Mouse (Mus musculus): ENCODE results near the gene Cfhr2. TPM values are rescaled to one million over a fixed set of nuclear protein-coding genes. Genes with fewer than 3 reads are reported as not detected.
"Not testable (repeated sequence)": the region's sequence is repeated elsewhere in the genome, so short reads cannot be mapped to it uniquely, and the experiment has no call there.

Gene Cfhr2
- polyA plus RNA-seq (2015; fragmentation: Nextera tagmentation; extraction: Ambion mirVana), result 0.61 and 0.80 TPM in 2 replicates

GRCm38 (mm10) chr1:139858548-139858947, at the start of gene Cfhr2:
Gene Cfhr2, minus strand, starts transcription at chr1:139858702.
- H3K27me3 ChIP-seq (replicated peaks; ENCODE audit: control insufficient read depth, insufficient read depth, low read length), result no peaks in the 10 kb centered on the region
- ATAC-seq, result no peak
- H3K36me3 ChIP-seq (ENCODE audit: control insufficient read depth, insufficient read depth), result no peaks in the 10 kb centered on the region
- 62% methylated on average over 1 of the region's 1 CpGs for WGBS
- H3K9ac ChIP-seq (ENCODE audit: low read depth, low read length), result no peak within 1 kb of the TSS
- H3K27ac ChIP-seq (ENCODE audit: low read depth, low read length), result no peak within 1 kb of the TSS
- no peaks in the 10 kb centered on the region for H3K4me1 ChIP-seq (replicated peaks; ENCODE audit: control insufficient read depth, insufficient read depth, low read length)
- TF ChIP-seq CTCF (IDR thresholded peaks at IDR 0.05; ENCODE audit: low read depth), result no peak
- H3K4me2 ChIP-seq (replicated peaks; ENCODE audit: low read depth), result no peak within 1 kb of the TSS
- H3K9me3 ChIP-seq (ENCODE audit: control insufficient read depth), result no peaks in the 10 kb centered on the region
- H3K4me3 ChIP-seq (ENCODE audit: low read depth, low read length), result no peak within 1 kb of the TSS

GRCm38 (mm10) chr1:139863751-139864150, 5.2 kb upstream of the Cfhr2 start:
- no peaks in the 10 kb centered on the region for H3K36me3 ChIP-seq (ENCODE audit: control insufficient read depth, insufficient read depth)
- H3K4me2 ChIP-seq (replicated peaks; ENCODE audit: low read depth), result no peak overlapping the region
- no peak for ATAC-seq
- no peaks in the 10 kb centered on the region for H3K9me3 ChIP-seq (ENCODE audit: control insufficient read depth)
- no peak overlapping the region for H3K27ac ChIP-seq (ENCODE audit: low read depth, low read length)
- no peak overlapping the region for H3K9ac ChIP-seq (ENCODE audit: low read depth, low read length)
- no peaks in the 10 kb centered on the region for H3K27me3 ChIP-seq (replicated peaks; ENCODE audit: control insufficient read depth, insufficient read depth, low read length)
- no peak overlapping the region for H3K4me3 ChIP-seq (ENCODE audit: low read depth, low read length)
- TF ChIP-seq CTCF (IDR thresholded peaks at IDR 0.05; ENCODE audit: low read depth), result no peak
- no peaks in the 10 kb centered on the region for H3K4me1 ChIP-seq (replicated peaks; ENCODE audit: control insufficient read depth, insufficient read depth, low read length)

GRCm38 (mm10) chr1:139860176-139860575, 1.7 kb upstream of the Cfhr2 start:
- no peak for ATAC-seq
- no peak overlapping the region for H3K4me2 ChIP-seq (replicated peaks; ENCODE audit: low read depth)
- H3K27ac ChIP-seq (ENCODE audit: low read depth, low read length), result no peak overlapping the region
- no peak overlapping the region for H3K9ac ChIP-seq (ENCODE audit: low read depth, low read length)
- H3K4me1 ChIP-seq (replicated peaks; ENCODE audit: control insufficient read depth, insufficient read depth, low read length), result no peaks in the 10 kb centered on the region
- no peak overlapping the region for H3K4me3 ChIP-seq (ENCODE audit: low read depth, low read length)
- H3K9me3 ChIP-seq (ENCODE audit: control insufficient read depth), result no peaks in the 10 kb centered on the region
- no peaks in the 10 kb centered on the region for H3K36me3 ChIP-seq (ENCODE audit: control insufficient read depth, insufficient read depth)
- TF ChIP-seq CTCF (IDR thresholded peaks at IDR 0.05; ENCODE audit: low read depth), result no peak
- no peaks in the 10 kb centered on the region for H3K27me3 ChIP-seq (replicated peaks; ENCODE audit: control insufficient read depth, insufficient read depth, low read length)

GRCm38 (mm10) chr1:139839699-139840098, 18.8 kb downstream of the Cfhr2 start:
- Histone ChIP-seq H3K4me1 (replicated peaks; ENCODE audit: control insufficient read depth, insufficient read depth, low read length) (no peaks in the 10 kb centered on the region), H3K27me3 (replicated peaks; ENCODE audit: control insufficient read depth, insufficient read depth, low read length) (no peaks in the 10 kb centered on the region), H3K4me2 (replicated peaks; ENCODE audit: low read depth) (no peak overlapping the region), H3K27ac (ENCODE audit: low read depth, low read length) (no peak overlapping the region), H3K36me3 (ENCODE audit: control insufficient read depth, insufficient read depth) (no peaks in the 10 kb centered on the region), H3K4me3 (ENCODE audit: low read depth, low read length) (no peak overlapping the region), H3K9me3 (ENCODE audit: control insufficient read depth) (no peaks in the 10 kb centered on the region), H3K9ac (ENCODE audit: low read depth, low read length) (no peak overlapping the region)
- 71% methylated on average over 7 of the region's 7 CpGs for WGBS
- TF ChIP-seq CTCF (IDR thresholded peaks at IDR 0.05; ENCODE audit: low read depth), result no peak
- no peak for ATAC-seq

- WGBS, result 93% methylated on average over 2 of the region's 2 CpGs
- no peak overlapping the region for H3K4me3 ChIP-seq (ENCODE audit: low read depth, low read length)
- no peak for ATAC-seq
- no peaks in the 10 kb centered on the region for H3K9me3 ChIP-seq (ENCODE audit: control insufficient read depth)
- TF ChIP-seq CTCF (IDR thresholded peaks at IDR 0.05; ENCODE audit: low read depth), result no peak
- no peak overlapping the region for H3K9ac ChIP-seq (ENCODE audit: low read depth, low read length)
- H3K4me1 ChIP-seq (replicated peaks; ENCODE audit: control insufficient read depth, insufficient read depth, low read length), result no peaks in the 10 kb centered on the region
- no peaks in the 10 kb centered on the region for H3K27me3 ChIP-seq (replicated peaks; ENCODE audit: control insufficient read depth, insufficient read depth, low read length)
- H3K27ac ChIP-seq (ENCODE audit: low read depth, low read length), result no peak overlapping the region
- H3K4me2 ChIP-seq (replicated peaks; ENCODE audit: low read depth), result no peak overlapping the region
- no peaks in the 10 kb centered on the region for H3K36me3 ChIP-seq (ENCODE audit: control insufficient read depth, insufficient read depth)
These were observed 19.2 kb downstream of the Cfhr2 start for GRCm38 (mm10) chr1:139839290-139839689.

GRCm38 (mm10) chr1:139808594-139808993, 49.9 kb downstream of the Cfhr2 start:
- TF ChIP-seq CTCF (IDR thresholded peaks at IDR 0.05; ENCODE audit: low read depth), result no peak
- no peak overlapping the region for H3K27ac ChIP-seq (ENCODE audit: low read depth, low read length)
- H3K9ac ChIP-seq (ENCODE audit: low read depth, low read length), result no peak overlapping the region
- no peaks in the 10 kb centered on the region for H3K9me3 ChIP-seq (ENCODE audit: control insufficient read depth)
- H3K4me2 ChIP-seq (replicated peaks; ENCODE audit: low read depth), result no peak overlapping the region
- no peaks in the 10 kb centered on the region for H3K27me3 ChIP-seq (replicated peaks; ENCODE audit: control insufficient read depth, insufficient read depth, low read length)
- H3K4me1 ChIP-seq (replicated peaks; ENCODE audit: control insufficient read depth, insufficient read depth, low read length), result no peaks in the 10 kb centered on the region
- ATAC-seq, result no peak
- no peak overlapping the region for H3K4me3 ChIP-seq (ENCODE audit: low read depth, low read length)
- no peaks in the 10 kb centered on the region for H3K36me3 ChIP-seq (ENCODE audit: control insufficient read depth, insufficient read depth)

- no peak within 1 kb of the TSS for H3K9ac ChIP-seq (ENCODE audit: low read depth, low read length)
- WGBS, result 93% methylated on average over 1 of the region's 1 CpGs
- no peaks in the 10 kb centered on the region for H3K4me1 ChIP-seq (replicated peaks; ENCODE audit: control insufficient read depth, insufficient read depth, low read length)
- H3K9me3 ChIP-seq (ENCODE audit: control insufficient read depth), result no peaks in the 10 kb centered on the region
- H3K4me3 ChIP-seq (ENCODE audit: low read depth, low read length), result no peak within 1 kb of the TSS
- no peak for ATAC-seq
- H3K4me2 ChIP-seq (replicated peaks; ENCODE audit: low read depth), result no peak within 1 kb of the TSS
- H3K27me3 ChIP-seq (replicated peaks; ENCODE audit: control insufficient read depth, insufficient read depth, low read length), result no peaks in the 10 kb centered on the region
- H3K27ac ChIP-seq (ENCODE audit: low read depth, low read length), result no peak within 1 kb of the TSS
- TF ChIP-seq CTCF (IDR thresholded peaks at IDR 0.05; ENCODE audit: low read depth), result no peak
- H3K36me3 ChIP-seq (ENCODE audit: control insufficient read depth, insufficient read depth), result no peaks in the 10 kb centered on the region
These were observed 77.4 kb downstream of the Cfhr2 start, which contains the start of gene Gm4788 for GRCm38 (mm10) chr1:139781143-139781542. Gene Gm4788, minus strand, starts transcription at chr1:139781243.

- not testable (repeated sequence) for H3K4me3 ChIP-seq (ENCODE audit: low read depth, low read length); H3K27ac ChIP-seq (ENCODE audit: low read depth, low read length); H3K4me2 ChIP-seq (replicated peaks; ENCODE audit: low read depth); H3K36me3 ChIP-seq (ENCODE audit: control insufficient read depth, insufficient read depth); H3K4me1 ChIP-seq (replicated peaks; ENCODE audit: control insufficient read depth, insufficient read depth, low read length); H3K9ac ChIP-seq (ENCODE audit: low read depth, low read length); H3K27me3 ChIP-seq (replicated peaks; ENCODE audit: control insufficient read depth, insufficient read depth, low read length); ATAC-seq; H3K9me3 ChIP-seq (ENCODE audit: control insufficient read depth)
- WGBS, result 67% methylated on average over 3 of the region's 3 CpGs
These were observed 88.6 kb downstream of the Cfhr2 start for GRCm38 (mm10) chr1:139769913-139770312.
